Mouse (Mus musculus) kidney, adult 8-10 months (tissue): ENCODE data around the gene Dusp1.

Source experiments
- DNase-seq, 2 experiments: peaks; one replicate each; pipeline ENCODE4 v3.0.0; 2022

The Dusp1 gene

DNA sequence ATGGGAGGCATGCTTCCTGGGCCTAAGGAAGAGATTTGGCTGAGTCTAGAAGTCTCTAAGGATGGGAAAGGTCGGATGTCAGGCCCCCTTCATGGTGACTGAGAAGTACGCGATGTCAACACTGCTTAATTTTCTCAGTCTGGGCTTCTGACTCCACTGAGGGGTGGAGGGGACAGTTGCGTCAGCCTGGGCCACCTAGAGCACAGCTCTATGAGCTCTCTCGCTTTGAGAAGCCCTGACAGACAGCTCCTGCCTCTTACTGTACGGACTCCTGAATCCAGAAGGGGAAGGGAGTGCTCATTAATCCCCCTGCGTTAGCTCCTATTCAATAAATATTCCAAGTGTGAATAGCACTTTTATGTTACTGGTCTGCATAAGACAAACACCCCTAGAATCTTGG, 103.9 kb downstream of the Dusp1 start:
- no peak for DNase-seq

DNA sequence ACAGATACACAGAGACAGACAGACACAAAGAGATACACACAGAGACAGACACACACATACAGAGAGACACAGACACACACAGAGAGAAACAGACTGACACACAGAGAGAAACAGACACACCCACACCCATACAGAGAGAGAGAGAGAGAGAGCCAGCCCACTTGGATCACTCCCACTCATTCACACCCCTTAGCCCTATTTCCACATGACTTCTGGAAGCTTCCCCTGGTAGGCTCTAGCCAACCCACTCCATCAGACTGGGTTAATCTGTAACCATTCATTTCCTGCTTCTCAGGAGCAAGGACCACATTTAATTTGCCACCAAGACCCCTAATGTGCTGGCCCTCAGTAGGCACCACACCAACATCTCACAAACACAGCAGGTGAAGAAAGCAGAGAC, 104.4 kb downstream of the Dusp1 start:
- peak in 1 of 2 experiments; percentile 40 for DNase-seq
